Mouse (Mus musculus) skeletal muscle tissue, adult 2 months (tissue): ENCODE results near the gene Tgfbr3.

Experiments
- DNase-seq: peaks from one replicate; pipeline ENCODE4 v3.0.0-alpha.2; 2012; ENCODE audit warnings: low read depth, low spot score

Gene Tgfbr3

GRCm38 (mm10) chr5:107150555-107151312, 138.7 kb downstream of the Tgfbr3 start:
- peak; percentile 70 for DNase-seq

GRCm38 (mm10) chr5:107147951-107148766, 141.3 kb downstream of the Tgfbr3 start:
- peak; percentile 74 for DNase-seq

DNA sequence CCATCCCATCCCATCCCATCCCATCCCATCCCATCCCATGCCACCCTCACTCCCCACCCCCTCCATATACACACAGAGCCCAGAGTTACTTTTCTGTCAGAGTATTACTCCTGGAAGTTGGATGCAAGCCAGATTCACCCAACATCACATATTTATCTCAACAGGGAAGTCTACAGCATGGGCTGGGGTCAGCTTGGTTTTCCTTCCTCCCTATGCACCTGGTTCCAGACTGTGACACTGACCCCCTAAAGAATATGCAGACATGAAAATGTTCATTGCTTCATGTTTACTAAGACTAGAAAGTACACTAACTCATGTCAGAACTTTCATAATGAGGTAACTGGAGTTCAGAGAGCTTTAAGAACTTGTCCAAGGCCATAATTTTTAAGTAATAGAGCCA, 142.0 kb downstream of the Tgfbr3 start:
- DNase-seq = no peak

GRCm38 (mm10) chr5:107146111-107146616, 143.3 kb downstream of the Tgfbr3 start:
- DNase-seq = peak; percentile 34

GRCm38 (mm10) chr5:107145125-107145524, 144.3 kb downstream of the Tgfbr3 start:
- no peak for DNase-seq

DNA sequence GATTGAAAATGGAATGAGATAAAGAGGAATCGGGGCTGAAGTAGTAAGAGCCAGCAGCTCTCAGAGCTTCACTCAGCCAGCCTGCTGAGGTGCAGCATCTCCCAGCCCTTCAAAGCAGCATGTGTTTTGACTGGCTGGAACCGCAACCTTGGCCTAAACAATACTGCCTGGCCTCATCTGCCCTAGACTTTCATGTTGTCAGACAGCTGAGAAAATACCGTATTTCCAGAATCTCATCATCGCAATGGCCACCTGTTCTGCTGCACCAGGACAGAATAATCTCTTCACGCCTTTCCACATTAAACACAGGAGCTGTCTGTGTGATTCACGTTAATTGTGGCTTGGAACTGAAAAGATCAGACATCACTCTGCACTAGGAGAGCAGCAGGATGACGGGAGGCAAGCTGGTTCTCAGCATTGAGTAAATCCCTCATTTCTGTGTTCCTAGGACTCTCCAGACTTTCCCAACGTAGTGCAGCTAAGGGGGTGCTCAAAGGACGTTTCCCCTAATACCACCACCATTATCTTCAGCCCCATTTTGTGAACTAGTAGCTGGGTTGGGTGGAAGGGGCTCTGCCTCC, 145.1 kb downstream of the Tgfbr3 start:
- DNase-seq = peak; percentile 35

- DNase-seq = no peak
Observed at GRCm38 (mm10) chr5:107143406-107143805, 146.0 kb downstream of the Tgfbr3 start.

GRCm38 (mm10) chr5:107142791-107143190, 146.6 kb downstream of the Tgfbr3 start:
- no peak for DNase-seq

- DNase-seq = no peak
Observed at GRCm38 (mm10) chr5:107141375-107141774, 148.1 kb downstream of the Tgfbr3 start.

DNA sequence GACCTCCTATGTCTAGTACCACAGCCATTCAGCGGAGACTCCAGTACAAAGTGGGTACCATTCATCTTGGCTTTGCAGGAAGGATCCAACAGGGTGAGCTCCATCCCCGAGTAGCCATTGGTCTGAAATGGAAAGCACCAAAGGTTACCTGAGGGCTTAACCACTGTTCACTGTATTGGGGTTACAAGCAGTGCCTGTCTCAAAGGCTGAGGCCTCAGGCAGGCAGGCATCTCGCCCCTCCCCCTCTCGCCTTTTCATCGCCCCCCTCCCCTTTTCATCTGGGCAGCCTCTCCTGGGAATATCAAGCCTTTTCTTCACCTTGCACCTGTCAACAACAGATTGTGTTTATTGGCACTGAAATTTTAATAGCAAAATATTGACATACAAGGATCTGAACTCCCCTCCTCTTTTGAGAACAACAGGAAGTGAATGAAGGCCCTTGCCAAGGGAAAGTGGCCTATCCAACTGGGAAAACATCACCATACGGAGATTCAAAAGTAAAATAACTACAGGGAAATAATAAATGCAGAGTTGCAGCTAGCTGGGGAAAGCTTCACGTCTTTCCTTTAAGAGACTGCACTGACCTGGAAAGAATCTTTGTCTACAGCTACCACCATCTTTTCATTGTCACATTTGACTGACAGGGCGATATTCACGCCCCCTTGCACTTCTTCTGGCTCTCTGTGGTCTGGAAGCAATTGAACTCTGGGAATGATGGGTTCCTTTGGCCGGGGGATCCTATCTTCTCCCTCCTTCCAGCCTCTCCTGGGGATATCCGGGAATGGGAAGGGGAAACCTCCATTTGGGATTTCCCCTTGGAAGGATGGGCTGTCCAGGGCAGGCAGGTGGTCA, 149.4 kb downstream of the Tgfbr3 start:
- DNase-seq = no peak

- peak; percentile 76 for DNase-seq
Observed at GRCm38 (mm10) chr5:107133336-107133735, 156.1 kb downstream of the Tgfbr3 start.

DNA sequence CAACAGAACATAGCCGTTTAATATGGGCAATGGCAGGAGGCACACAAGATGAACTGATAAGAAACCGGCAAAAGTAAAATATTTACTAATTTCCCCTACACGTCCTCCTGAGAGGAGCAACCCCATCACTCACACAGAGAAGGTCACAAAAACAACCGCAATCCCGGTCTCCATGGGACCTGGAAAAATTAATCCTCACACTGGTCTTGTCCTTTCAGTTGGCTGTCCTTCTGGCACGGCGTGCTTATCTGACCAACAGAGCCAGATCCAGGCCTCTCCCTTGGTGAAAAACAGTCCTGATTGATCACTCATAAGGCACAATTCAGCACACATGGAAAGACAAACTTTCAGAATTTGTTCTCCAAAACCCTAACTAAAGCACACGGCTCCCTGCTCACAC, 157.2 kb downstream of the Tgfbr3 start:
- peak; percentile 45 for DNase-seq

- no peak for DNase-seq
Observed at GRCm38 (mm10) chr5:107129304-107129703, 160.1 kb downstream of the Tgfbr3 start.

DNA sequence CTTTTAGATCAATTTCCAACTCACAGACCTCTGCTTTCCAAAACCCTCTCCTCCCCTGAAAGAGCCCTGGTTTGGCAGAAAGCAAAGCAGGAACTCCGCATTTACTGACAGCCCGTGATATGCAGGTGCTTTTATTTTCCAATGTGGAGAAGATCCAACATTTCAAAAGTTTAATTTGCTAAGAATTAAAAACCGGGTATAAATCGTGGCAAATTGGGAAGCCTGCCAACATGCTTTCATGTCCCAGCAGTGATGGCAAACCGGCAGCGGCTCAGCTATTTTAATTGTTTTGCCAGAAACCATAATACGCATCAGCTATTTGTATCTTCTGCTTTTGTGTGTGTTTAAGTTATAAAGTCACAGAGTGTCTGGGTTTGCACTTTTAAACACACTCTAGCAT, 162.9 kb downstream of the Tgfbr3 start:
- DNase-seq = no peak

DNA sequence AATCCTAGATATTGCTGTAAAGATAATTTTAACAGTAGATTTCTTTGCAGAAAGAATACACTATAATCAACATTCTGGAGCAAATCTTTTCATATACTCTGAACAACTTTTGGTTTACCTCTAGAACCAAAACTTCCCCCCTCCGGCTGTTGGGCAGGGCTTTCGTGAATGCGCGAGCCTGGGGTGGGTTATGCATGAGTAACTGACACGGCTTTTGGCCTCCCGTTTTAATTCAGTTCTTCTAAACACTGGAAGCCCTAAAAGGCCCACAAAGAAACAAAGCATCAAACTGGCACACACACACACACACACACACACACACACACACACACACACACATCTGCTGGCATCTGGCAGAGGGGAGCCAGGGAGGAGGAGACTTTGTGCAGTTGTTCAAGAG, 164.3 kb downstream of the Tgfbr3 start:
- DNase-seq = no peak

DNA sequence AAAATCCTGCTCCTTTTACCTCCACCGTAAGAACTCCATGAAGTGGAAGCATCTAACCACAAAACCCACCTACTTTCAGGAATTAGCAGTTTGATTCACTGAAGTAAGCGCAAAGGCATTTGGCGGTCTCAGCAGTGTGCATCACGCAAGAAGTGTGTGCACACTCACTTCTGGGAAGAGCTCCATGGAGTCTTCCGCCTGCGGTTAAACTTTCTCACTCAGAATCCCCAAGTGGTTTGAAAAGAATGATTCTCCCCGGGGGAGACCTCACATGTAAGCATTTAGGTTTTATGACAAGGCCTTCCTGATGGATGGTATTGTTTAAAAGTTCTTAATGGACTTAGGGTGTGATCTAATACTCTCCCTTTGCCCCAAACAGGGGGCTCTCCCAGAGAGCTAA, 164.9 kb downstream of the Tgfbr3 start:
- DNase-seq = peak; percentile 70

GRCm38 (mm10) chr5:107122622-107123021, 166.8 kb downstream of the Tgfbr3 start:
- DNase-seq = peak; percentile 58

DNA sequence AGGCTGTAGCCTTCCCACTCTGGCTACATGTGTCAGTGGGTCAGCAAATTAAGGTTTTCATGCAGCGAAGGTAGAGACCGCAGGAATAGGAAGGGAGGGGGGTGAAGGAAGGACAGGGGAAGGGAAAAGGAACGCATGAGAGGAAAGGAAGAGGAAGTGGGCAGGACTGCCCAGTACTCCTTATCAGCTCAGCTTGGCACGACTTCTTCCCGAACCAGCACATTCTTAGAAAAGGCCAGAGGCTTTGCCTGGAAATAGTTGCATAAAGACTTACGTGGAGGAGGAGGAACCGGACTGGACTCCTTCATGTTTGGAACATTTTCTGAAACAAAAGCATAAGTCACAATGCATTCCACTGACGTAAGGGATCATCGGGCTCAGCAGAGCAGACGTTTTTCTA, 168.3 kb downstream of the Tgfbr3 start:
- no peak for DNase-seq

DNA sequence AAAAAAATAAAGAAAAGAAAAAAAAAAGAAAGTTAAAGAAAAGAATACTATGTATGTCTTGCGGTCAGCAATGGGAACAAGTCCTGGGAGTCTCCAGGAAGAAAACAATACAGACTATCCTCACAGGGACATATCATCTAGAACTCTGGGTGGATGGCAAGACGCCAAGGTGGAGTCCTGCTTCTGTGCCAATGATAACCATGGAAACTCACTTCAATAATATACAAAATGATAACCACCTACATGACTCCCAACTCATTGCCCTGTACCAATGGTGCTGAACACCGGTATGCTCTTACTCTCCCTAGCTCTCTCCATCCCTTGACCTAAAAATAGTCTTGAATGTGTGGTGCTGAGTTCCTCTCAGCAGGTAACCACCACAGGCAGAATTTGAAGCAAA, 168.8 kb downstream of the Tgfbr3 start:
- no peak for DNase-seq

GRCm38 (mm10) chr5:107119896-107120295, 169.5 kb downstream of the Tgfbr3 start:
- DNase-seq = no peak

DNA sequence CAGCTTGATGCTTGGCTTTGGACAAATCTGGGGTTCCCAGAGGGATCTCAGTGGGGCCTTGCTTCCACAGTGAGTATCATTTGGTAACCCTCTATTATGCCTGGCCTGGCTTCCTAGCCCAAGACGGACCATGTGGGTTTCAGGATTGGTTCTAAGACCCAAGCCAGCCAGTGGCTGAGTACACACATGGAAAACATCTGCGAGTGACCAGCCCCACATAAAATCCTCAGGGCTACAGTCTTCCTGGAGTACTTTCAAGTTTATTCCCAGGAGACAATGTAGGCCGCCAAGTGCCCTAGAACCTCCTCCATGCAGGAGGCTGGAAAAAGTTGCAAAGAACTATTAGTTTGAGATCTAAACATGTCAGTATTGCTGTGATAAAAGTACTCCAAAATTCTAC, 172.6 kb downstream of the Tgfbr3 start:
- DNase-seq = peak; percentile 92
